In the genomic region with DNA sequence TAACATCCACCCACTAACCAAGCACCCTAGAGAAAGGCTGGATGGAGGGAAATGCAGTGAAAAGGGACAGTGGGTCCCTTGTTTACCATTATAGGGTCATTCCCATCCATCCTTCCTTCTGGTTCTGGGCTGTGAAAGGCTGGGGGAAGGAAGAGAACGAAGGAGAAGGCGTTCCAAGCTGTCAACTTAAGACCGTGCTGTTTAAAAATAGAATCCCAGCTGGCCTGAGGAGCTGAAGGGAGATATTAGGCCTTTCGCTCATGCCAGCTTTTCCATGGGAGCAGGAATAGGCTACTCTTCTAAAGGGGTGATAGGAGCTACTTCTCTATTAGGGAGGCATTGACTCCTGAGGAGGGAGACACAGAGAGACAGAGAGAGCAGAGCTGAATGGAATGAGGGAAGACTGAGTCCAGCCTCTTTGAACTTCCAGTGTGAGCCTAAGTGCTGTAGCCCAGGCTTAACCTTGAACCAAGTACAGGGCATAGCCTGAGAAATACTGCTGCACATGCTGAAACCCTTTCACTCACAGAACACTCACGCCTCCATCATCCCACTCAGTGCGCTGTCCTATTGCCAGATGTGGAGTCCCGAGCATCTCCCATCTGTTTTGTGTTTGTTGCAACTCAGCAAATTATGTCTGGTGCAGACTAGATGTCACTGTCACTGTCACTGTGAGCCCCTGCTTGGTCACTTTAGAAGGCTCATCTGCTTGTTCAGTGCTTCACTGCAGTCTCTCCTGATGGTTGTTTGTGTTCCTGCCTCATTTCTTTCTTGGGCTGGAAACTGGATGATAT, we compare ENCODE assay signal across 24 mouse cellular contexts. TPM values are rescaled to one million over a fixed set of nuclear protein-coding genes. Genes with fewer than 3 reads are reported as not detected.
A peak's percentile ranks its signal among the peaks of the same experiment; 100 is the strongest.
DNase-seq lines count a peak whose midpoint lies in the region; ATAC-seq and TF ChIP-seq lines count a peak whose summit lies in the region.
"Had no signal": no experiment of that assay in that cellular context is flagged by ENCODE, and none has a peak within 500 bp of the region (broad histone marks: within the 10 kb centered on the region; RNA-seq: fewer than 3 reads in every experiment).

No protein-coding gene starts in this region.

- DNase-seq in frontal cortex, postnatal 25 days (ENCODE audit: low spot score in 2 of 2) = no peak
- peak; percentile 18 to 37 for DNase-seq in layer of hippocampus, postnatal 14 days (ENCODE audit: low spot score in 2 of 2)
- no peak for DNase-seq in layer of hippocampus, postnatal 10 days (ENCODE audit: low spot score in 2 of 2)
- peak; percentile 17 for DNase-seq in lung, postnatal 0 days (ENCODE audit: low spot score)
- no peak for DNase-seq in lung, postnatal 14 days
- DNase-seq in ovary, postnatal 14 days (ENCODE audit: low spot score) = no peak
- DNase-seq: adrenal gland, postnatal 36 days; cerebellum, adult 18-20 months; cerebellum, postnatal 25 days; gastrocnemius, postnatal 25 days; kidney, adult 2 months; kidney, postnatal 10 days; liver, embryonic 13.5 days had no signal

- no peak overlapping the region for H3K9ac ChIP-seq in lung, postnatal 0 days (replicated peaks; ENCODE audit: low read depth)
- H3K9ac ChIP-seq: hindbrain, embryonic 13.5 days; limb, embryonic 13.5 days; liver, embryonic 13.5 days; neural tube, embryonic 12.5 days had no signal

- TF ChIP-seq EP300 in lung, postnatal 0 days (IDR thresholded peaks at IDR 0.05) = no peak

- peak; percentile 64 for ATAC-seq in frontal cortex, adult (ENCODE audit: low TSS enrichment)
- peak; percentile 17; the same call in 1 of the 2 replicates for ATAC-seq in lung, postnatal 0 days
- ATAC-seq: inflammation-experienced regulatory T-cells, adult 6 months had no signal

- no peak for TF ChIP-seq CTCF in lung, postnatal 0 days (IDR thresholded peaks at IDR 0.05)
- TF ChIP-seq CTCF in cortical plate, adult 2 months (IDR thresholded peaks at IDR 0.05; ENCODE audit: extremely low read depth, insufficient read depth, low read length) = no peak

- TF ChIP-seq POLR2A in cortical plate, adult 2 months (IDR thresholded peaks at IDR 0.05; ENCODE audit: extremely low read depth, insufficient read depth, low read length) = no peak

- no peaks in the 10 kb centered on the region for H3K27me3 ChIP-seq in lung, postnatal 0 days (replicated peaks; ENCODE audit: insufficient read depth, low read length)
- H3K27me3 ChIP-seq: hindbrain, embryonic 13.5 days; limb, embryonic 13.5 days; liver, embryonic 13.5 days; neural tube, embryonic 12.5 days had no signal

- WGBS in lung, postnatal 0 days = 51% methylated on average over 7 of the region's 7 CpGs

- H3K27ac ChIP-seq in lung, postnatal 0 days (ENCODE audit: low read length) = no peak overlapping the region
- peak overlapping the region; percentile 44 for H3K27ac ChIP-seq in cortical plate, adult 2 months (ENCODE audit: insufficient read depth, low read length)
- H3K27ac ChIP-seq: heart, embryonic 10.5 days; hindbrain, embryonic 13.5 days; limb, embryonic 13.5 days; liver, embryonic 13.5 days; neural tube, embryonic 12.5 days; stomach, postnatal 0 days had no signal

- no peak overlapping the region for H3K4me3 ChIP-seq in lung, postnatal 0 days (ENCODE audit: low read depth, low read length)
- H3K4me3 ChIP-seq in cortical plate, adult 2 months (ENCODE audit: insufficient read depth, low read length) = no peak overlapping the region
- H3K4me3 ChIP-seq: heart, embryonic 10.5 days; hindbrain, embryonic 13.5 days; limb, embryonic 13.5 days; liver, embryonic 13.5 days; neural tube, embryonic 12.5 days had no signal

- H3K4me2 ChIP-seq in lung, postnatal 0 days (replicated peaks; ENCODE audit: low read depth, low read length) = no peak overlapping the region
- H3K4me2 ChIP-seq: hindbrain, embryonic 13.5 days; limb, embryonic 13.5 days; liver, embryonic 13.5 days; midbrain, embryonic 11.5 days; neural tube, embryonic 12.5 days had no signal

- no peaks in the 10 kb centered on the region for H3K36me3 ChIP-seq in lung, postnatal 0 days (ENCODE audit: insufficient read depth, low read length)
- H3K36me3 ChIP-seq: G1E; heart, embryonic 10.5 days; hindbrain, embryonic 13.5 days; limb, embryonic 13.5 days; liver, embryonic 13.5 days; neural tube, embryonic 12.5 days had no signal

- H3K4me1 ChIP-seq in lung, postnatal 0 days (ENCODE audit: insufficient read depth, low read depth, low read length) = no peaks in the 10 kb centered on the region
- peaks cover 2% of the 10 kb centered on the region for H3K4me1 ChIP-seq in cortical plate, adult 2 months (ENCODE audit: control insufficient read depth, insufficient read depth, low read length)
- H3K4me1 ChIP-seq: hindbrain, embryonic 13.5 days; limb, embryonic 13.5 days; liver, embryonic 13.5 days; neural tube, embryonic 12.5 days had no signal

- no peaks in the 10 kb centered on the region for H3K9me3 ChIP-seq in lung, postnatal 0 days (ENCODE audit: low read length)
- H3K9me3 ChIP-seq: G1E; heart, embryonic 10.5 days; hindbrain, embryonic 13.5 days; limb, embryonic 13.5 days; neural tube, embryonic 12.5 days had no signal

RNA-seq across cellular contexts. Expression of gene Cckbr, which starts 12.6 kb away (rescaled TPM):
- 10 to 100 TPM; 10.1 to 11.3 TPM for total RNA-seq in layer of hippocampus, postnatal 14 days (2021)
- total RNA-seq in layer of hippocampus, postnatal 10 days (2021) = 10 to 100 TPM; 13.2 to 14.5 TPM
- 0.06 and 0.12 TPM in 2 replicates for polyA plus RNA-seq in lung, postnatal 0 days (2015; fragmentation: Nextera tagmentation; extraction: Ambion mirVana)
- polyA plus RNA-seq in cortical plate, adult 2 months (2012; rRNA removed) = 99.5 and 100 TPM in 2 replicates
- total RNA-seq: adrenal gland, postnatal 36 days; gastrocnemius, postnatal 25 days had no signal
- polyA plus RNA-seq: G1E; heart, postnatal 0 days; inflammation-experienced regulatory T-cells, adult 6 months; liver, embryonic 13.5 days had no signal

RNA-seq across cellular contexts. Expression of gene Cnga4, which starts 33.8 kb away (rescaled TPM):
- total RNA-seq in layer of hippocampus, postnatal 14 days (2021) = under 1 TPM; 0.39 to 0.41 TPM
- under 1 TPM; 0.33 to 0.69 TPM for total RNA-seq in layer of hippocampus, postnatal 10 days (2021)
- 0.11 TPM in 1 of 2 replicates, not detected in the other for polyA plus RNA-seq in lung, postnatal 0 days (2015; fragmentation: Nextera tagmentation; extraction: Ambion mirVana)
- polyA plus RNA-seq in cortical plate, adult 2 months (2012; rRNA removed) = 1.8 and 2.3 TPM in 2 replicates
- total RNA-seq: adrenal gland, postnatal 36 days; G1E; gastrocnemius, postnatal 25 days had no signal
- polyA plus RNA-seq: G1E; heart, embryonic 10.5 days; heart, postnatal 0 days; inflammation-experienced regulatory T-cells, adult 6 months; limb, embryonic 13.5 days; liver, embryonic 13.5 days; midbrain, embryonic 11.5 days; stomach, postnatal 0 days had no signal

RNA-seq across cellular contexts. Expression of gene Fam160a2, which starts 38.3 kb away (rescaled TPM):
- 10 to 100 TPM; 54.3 to 58.2 TPM for total RNA-seq in layer of hippocampus, postnatal 14 days (2021)
- total RNA-seq in layer of hippocampus, postnatal 10 days (2021) = 10 to 100 TPM; 57.9 to 61.3 TPM
- 25.1 and 26.0 TPM in 2 replicates for polyA plus RNA-seq in lung, postnatal 0 days (2015; fragmentation: Nextera tagmentation; extraction: Ambion mirVana)
- polyA plus RNA-seq in cortical plate, adult 2 months (2012; rRNA removed) = 48.8 and 50.2 TPM in 2 replicates

RNA-seq across cellular contexts. Expression of gene Cavin3, which starts 43.9 kb away (rescaled TPM):
- 10 to 100 TPM; 13.8 to 14.1 TPM for total RNA-seq in layer of hippocampus, postnatal 14 days (2021)
- total RNA-seq in layer of hippocampus, postnatal 10 days (2021) = 10 to 100 TPM; 13.7 to 13.8 TPM
- 162 and 168 TPM in 2 replicates for polyA plus RNA-seq in lung, postnatal 0 days (2015; fragmentation: Nextera tagmentation; extraction: Ambion mirVana)
- polyA plus RNA-seq in cortical plate, adult 2 months (2012; rRNA removed) = 30.9 and 32.1 TPM in 2 replicates
- total RNA-seq: G1E had no signal
- polyA plus RNA-seq: G1E; inflammation-experienced regulatory T-cells, adult 6 months had no signal

Comparison
In these comparisons a context has a peak if more than half of its experiments do, and no peak if none do; other contexts are left out.
1. DNase-seq: peak in layer of hippocampus, postnatal 14 days (2 of 2) and lung, postnatal 0 days (single experiment); none in frontal cortex, postnatal 25 days (0 of 2), layer of hippocampus, postnatal 10 days (0 of 2), lung, postnatal 14 days (single experiment) and ovary, postnatal 14 days (single experiment).